Mouse (Mus musculus) midbrain, embryonic 11.5 days (tissue): ENCODE results near the gene Erbb2. TPM values are rescaled to one million over a fixed set of nuclear protein-coding genes. Genes with fewer than 3 reads are reported as not detected.

ENCODE experiments used
- ATAC-seq: fragments of 200-750 bp; cut with Nextera tagmentation; 2 replicates; pipeline ENCODE4 v1.8.0; 2017; ENCODE audit warnings: moderate TSS enrichment, moderate library complexity; ENCODE audit not compliant: low FRiP score
- DNase-seq: peaks from one replicate; pipeline ENCODE4 v3.0.0; 2015; ENCODE audit warnings: low spot score; ENCODE audit errors: missing footprints
- H3K27ac ChIP-seq: fragments of 300-500 bp; sonication (generic); 2 replicates; pipeline ENCODE4 v1.5.1; 2014; ENCODE audit warnings: low read depth, low read length
- H3K27me3 ChIP-seq: fragments of 300-500 bp; sonication (generic); 2 replicates; pipeline ENCODE4 v1.6.1; 2014; ENCODE audit warnings: mild to moderate bottlenecking, low read length, moderate library complexity, mixed read lengths; ENCODE audit not compliant: control insufficient read depth, insufficient read depth
- H3K36me3 ChIP-seq: fragments of 300-500 bp; sonication (generic); 2 replicates; pipeline ENCODE4 v1.6.1; 2014; ENCODE audit warnings: mild to moderate bottlenecking, low read length, moderate library complexity, mixed read lengths; ENCODE audit not compliant: control insufficient read depth, insufficient read depth
- H3K4me1 ChIP-seq: fragments of 300-500 bp; sonication (generic); 2 replicates; pipeline ENCODE4 v1.6.1; 2014; ENCODE audit warnings: low read length; ENCODE audit not compliant: control insufficient read depth, insufficient read depth
- H3K4me2 ChIP-seq: fragments of 300-500 bp; sonication (generic); 2 replicates; pipeline ENCODE4 v1.6.1; 2014; ENCODE audit warnings: mild to moderate bottlenecking, moderate library complexity
- H3K4me3 ChIP-seq: fragments of 300-500 bp; sonication (generic); 2 replicates; pipeline ENCODE4 v1.5.1; 2014; ENCODE audit warnings: low read depth, low read length
- H3K9ac ChIP-seq: fragments of 300-500 bp; sonication (generic); 2 replicates; pipeline ENCODE4 v1.6.1; 2014; ENCODE audit warnings: low read length
- H3K9me3 ChIP-seq: fragments of 300-500 bp; sonication (generic); 2 replicates; pipeline ENCODE4 v1.6.1; 2016; ENCODE audit warnings: low read length; ENCODE audit not compliant: control insufficient read depth
- WGBS: fragments of 180-500 bp; shearing (Covaris S2); extraction: QIAGEN DNeasy Blood & Tissue Kit; methylation state at CpG from one replicate; pipeline ENCODE4 v1.1.7; 2014; 5-methylcytosine and 5-hydroxymethylcytosine counted together
- polyA plus RNA-seq: library from polyadenylated mRNA; unstranded; fragments of >200 nt; fragmentation: Nextera tagmentation; extraction: Ambion mirVana; gene quantifications from 2 replicates; pipeline ENCODE4 v1.2.1, GENCODE M21; 2014

Erbb2 gene
- polyA plus RNA-seq, 1 experiment from 2014 or later, result 14.8 TPM

DNA sequence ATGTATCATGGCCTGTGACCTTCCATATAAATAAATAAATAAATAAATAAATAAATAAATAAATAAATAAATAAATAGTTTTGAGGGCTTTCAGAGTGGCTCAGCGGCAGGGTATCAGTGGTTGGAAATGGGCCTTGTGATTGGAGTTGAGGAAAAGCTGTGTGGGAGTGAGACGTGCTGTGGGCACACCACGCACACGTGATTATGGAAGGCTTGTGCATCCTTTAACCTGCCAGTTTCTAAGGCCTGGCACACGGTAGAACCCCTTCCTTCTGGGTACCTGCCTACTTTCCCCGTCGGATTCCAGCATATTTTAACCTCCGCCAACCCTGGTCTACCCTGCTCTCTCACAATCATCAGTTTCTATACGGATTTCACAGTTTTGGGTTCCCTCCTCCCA is 44.7 kb downstream of the Erbb2 start:
- peak overlapping the region; percentile 72 for H3K4me2 ChIP-seq
- peak overlapping the region; percentile 61 for H3K9ac ChIP-seq
- H3K9me3 ChIP-seq, result no peaks in the 10 kb centered on the region
- no peak; the same call in 1 of the 2 replicates for ATAC-seq
- H3K4me3 ChIP-seq, result peak overlapping the region; percentile 48
- H3K36me3 ChIP-seq, result no peaks in the 10 kb centered on the region
- H3K27ac ChIP-seq, result no peak overlapping the region
- 26% methylated on average over 9 of the region's 9 CpGs for WGBS
- no peak for DNase-seq
- peaks cover 25% of the 10 kb centered on the region for H3K27me3 ChIP-seq
- H3K4me1 ChIP-seq, result 0 out of 2 replicates have a peak, but pooled peaks cover 2% of the 10 kb centered on the region

DNA sequence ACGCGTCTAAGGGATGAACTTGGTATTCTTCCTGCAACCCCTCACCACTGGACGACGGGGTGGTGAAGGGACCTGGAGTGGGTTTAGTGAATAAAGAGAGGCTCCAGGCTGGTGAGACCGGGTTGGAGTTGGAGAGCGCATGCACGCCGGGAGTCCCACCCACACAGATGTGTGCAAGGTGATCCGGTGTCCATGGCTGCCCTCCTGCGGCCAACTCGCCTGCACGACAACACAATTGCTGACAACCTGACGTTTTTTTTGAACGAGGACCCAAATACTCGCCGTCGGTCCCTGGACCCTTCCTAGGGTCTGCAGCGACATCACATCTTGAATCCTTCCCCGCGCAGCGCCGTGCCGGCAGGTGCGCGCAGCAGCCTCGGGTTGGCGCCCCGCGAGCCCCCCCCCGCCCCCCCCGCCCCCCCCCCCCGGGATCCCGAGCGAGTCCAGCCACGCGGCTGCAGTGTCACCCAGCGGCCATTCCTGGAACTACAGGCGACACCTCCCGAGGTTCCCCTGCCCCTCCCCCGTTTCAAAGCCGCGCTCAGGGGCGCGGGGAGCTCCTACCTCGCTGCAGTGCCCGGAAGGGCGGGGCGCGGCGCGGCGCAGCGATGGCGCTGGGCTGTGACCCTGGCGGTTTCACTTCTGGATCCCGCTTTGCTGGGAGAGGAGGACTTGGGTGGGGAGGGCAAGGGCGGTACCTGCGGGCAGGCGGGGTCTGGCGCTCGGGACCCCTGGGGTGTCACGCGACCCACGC is 45.3 kb downstream of the Erbb2 start:
- H3K4me3 ChIP-seq, result peak overlapping the region; percentile 48
- peak; percentile 87 for ATAC-seq
- DNase-seq, result peak; percentile 98
- H3K4me2 ChIP-seq, result peak overlapping the region; percentile 72
- 0 out of 2 replicates have a peak, but pooled peaks cover 2% of the 10 kb centered on the region for H3K4me1 ChIP-seq
- H3K36me3 ChIP-seq, result no peaks in the 10 kb centered on the region
- peak overlapping the region; percentile 61 for H3K9ac ChIP-seq
- no peak overlapping the region for H3K27ac ChIP-seq
- peaks cover 25% of the 10 kb centered on the region for H3K27me3 ChIP-seq
- H3K9me3 ChIP-seq, result no peaks in the 10 kb centered on the region
- WGBS, result under 1% methylated on average over 46 of the region's 64 CpGs

DNA sequence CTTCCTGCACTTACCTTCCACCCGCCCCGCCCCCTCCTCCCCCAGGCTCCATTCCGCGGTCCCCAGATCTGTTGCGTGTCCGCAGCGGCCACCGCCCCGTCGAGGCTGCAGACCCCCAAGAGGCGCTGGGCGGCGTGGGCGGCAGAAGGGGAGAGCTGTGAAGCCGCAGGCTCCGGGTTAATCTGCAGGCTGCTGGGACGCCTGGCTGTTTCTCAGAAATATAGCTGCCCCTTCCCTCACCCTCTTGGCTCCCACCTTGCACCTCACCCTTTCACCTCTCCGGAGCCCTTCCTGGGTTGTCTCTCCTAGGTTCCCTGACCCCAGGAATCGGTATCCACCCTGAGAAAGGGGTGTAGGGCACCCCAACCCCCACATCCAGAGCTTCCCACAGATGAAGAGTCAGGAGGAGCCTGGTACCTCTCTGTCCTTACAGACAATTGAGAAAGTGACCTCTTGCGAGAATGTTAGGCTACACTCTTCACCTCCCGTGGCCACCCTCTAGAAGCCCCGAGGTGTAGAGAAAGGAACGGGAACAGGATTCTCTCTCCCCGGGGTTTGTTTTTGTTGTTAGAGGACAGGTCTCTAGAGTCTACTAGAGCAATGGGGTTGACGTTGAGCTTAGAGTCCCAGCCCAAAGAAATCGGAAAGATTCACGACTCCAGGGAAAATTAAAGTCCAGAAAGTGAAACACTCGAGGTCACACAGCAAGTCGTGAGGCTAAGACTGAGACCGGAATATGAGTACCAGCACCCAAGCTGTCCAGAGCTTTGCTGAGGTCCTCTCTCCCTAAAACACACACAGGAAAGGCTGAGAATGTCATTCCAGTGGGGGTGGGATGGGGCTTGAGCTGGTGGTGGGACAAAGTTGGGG is 46.1 kb downstream of the Erbb2 start:
- no peaks in the 10 kb centered on the region for H3K9me3 ChIP-seq
- 0 out of 2 replicates have a peak, but pooled peaks cover 2% of the 10 kb centered on the region for H3K4me1 ChIP-seq
- 5% methylated on average over 28 of the region's 30 CpGs for WGBS
- H3K27me3 ChIP-seq, result peaks cover 25% of the 10 kb centered on the region
- H3K36me3 ChIP-seq, result no peaks in the 10 kb centered on the region
- ATAC-seq (no peak; the same call in 1 of the 2 replicates), DNase-seq (peak; percentile 88)
- no peak overlapping the region for H3K27ac ChIP-seq
- H3K9ac ChIP-seq, result peak overlapping the region; percentile 61
- peak overlapping the region; percentile 72 for H3K4me2 ChIP-seq
- H3K4me3 ChIP-seq, result peak overlapping the region; percentile 48

DNA sequence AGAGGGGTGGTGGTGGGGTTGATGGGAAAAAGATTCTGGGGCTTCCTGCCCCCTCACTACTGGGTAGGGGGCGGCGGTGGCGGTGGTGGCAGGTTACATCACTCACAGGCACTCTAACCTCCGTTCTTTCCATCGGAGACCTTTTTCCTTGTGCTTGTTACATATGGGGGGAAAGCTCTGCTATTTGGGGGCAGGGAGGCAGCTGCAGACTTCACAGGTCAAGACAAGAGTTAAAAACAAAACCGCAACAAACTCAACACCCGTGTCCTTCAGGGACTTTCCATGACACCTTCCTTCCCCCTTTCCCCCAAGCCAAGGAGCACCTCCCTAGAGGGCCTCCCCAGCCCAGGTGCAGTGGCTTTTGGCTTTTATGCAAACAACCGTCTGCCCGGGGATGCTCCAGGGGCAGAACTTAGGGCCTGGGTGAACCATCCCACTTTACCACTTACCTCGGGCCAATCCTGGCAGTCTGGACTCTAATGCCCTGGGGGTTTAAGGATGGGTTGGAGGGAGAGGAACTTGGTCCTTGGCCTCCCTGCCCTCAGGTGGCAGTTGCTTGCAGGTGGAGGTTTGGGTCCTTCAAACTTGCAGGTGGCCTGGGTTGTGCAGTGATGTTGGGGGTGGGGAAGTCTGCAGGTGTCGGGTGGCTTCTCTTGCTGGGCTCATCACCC is 46.9 kb downstream of the Erbb2 start:
- WGBS, result 24% methylated on average over 11 of the region's 11 CpGs

DNA sequence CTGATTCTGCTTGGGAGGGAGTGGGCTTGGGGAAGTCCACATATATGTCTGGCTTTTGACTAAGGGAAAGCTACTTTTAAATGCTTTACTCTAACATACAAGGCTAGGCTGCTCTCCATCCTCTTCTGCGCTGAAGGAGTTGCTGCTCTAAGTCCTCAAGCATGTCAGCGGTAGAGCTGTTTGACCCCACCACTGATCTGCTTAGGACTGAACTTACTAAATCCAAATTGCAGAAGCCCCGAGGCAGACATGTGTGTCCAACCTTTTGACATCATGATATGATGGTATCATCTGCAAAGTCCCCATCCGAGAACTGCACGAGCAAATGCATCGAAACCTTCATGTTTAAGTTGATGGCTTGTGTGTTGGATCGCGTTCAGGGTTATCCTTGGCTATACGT is 47.6 kb downstream of the Erbb2 start:
- no peak overlapping the region for H3K4me2 ChIP-seq
- H3K9me3 ChIP-seq, result no peaks in the 10 kb centered on the region
- H3K4me3 ChIP-seq, result no peak overlapping the region
- H3K4me1 ChIP-seq, result 0 out of 2 replicates have a peak, but pooled peaks cover 2% of the 10 kb centered on the region
- no peak for ATAC-seq
- H3K27ac ChIP-seq, result no peak overlapping the region
- no peak for DNase-seq
- no peak overlapping the region for H3K9ac ChIP-seq
- peaks cover 25% of the 10 kb centered on the region for H3K27me3 ChIP-seq
- 78% methylated on average over 9 of the region's 9 CpGs for WGBS
- no peaks in the 10 kb centered on the region for H3K36me3 ChIP-seq

More for the DNA sequence above, 46.9 kb downstream of the Erbb2 start:
- H3K4me2 ChIP-seq, result no peak overlapping the region
- H3K9me3 ChIP-seq, result no peaks in the 10 kb centered on the region
- H3K4me1 ChIP-seq, result 0 out of 2 replicates have a peak, but pooled peaks cover 2% of the 10 kb centered on the region
- ATAC-seq, result no peak
- DNase-seq, result no peak
- H3K27me3 ChIP-seq, result peaks cover 25% of the 10 kb centered on the region
- H3K9ac ChIP-seq, result no peak overlapping the region
- H3K27ac ChIP-seq, result no peak overlapping the region
- H3K4me3 ChIP-seq, result no peak overlapping the region
- H3K36me3 ChIP-seq, result no peaks in the 10 kb centered on the region

DNA sequence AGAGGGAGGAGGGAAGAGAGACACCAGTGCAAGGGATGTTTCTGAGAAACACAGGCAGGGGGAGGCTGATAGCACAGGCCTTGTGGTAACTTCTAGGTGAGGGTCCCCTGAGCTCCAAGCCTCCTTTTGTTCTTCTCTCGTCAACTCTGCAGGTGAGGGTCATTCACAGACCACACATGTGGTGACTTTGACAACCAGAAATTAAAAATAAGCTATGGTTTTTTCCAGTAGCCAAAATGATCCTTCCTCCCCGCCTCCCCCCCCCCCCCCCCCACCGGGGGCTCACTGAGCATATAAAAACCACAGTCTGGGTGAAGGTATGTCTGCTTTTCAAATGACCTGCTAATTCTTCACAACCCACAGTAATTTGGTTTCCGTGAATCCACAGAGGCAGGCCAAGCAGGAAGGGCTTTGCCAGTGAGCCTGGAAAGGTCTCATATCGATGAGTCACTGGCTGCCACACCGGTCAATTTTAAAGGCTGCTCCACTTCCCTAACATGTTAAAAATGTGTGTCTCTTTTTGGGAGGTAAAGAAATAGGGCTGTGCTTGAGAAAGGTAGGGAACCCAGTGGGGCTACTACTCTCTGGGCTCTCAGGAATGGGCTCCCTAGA is 48.9 kb downstream of the Erbb2 start:
- Histone ChIP-seq H3K27ac (no peak overlapping the region), H3K9me3 (no peaks in the 10 kb centered on the region), H3K4me3 (no peak overlapping the region), H3K36me3 (no peaks in the 10 kb centered on the region), H3K4me1 (0 out of 2 replicates have a peak, but pooled peaks cover 2% of the 10 kb centered on the region), H3K4me2 (no peak overlapping the region), H3K27me3 (peaks cover 25% of the 10 kb centered on the region), H3K9ac (no peak overlapping the region)
- ATAC-seq (no peak), DNase-seq (no peak)
- 66% methylated on average over 6 of the region's 6 CpGs for WGBS

DNA sequence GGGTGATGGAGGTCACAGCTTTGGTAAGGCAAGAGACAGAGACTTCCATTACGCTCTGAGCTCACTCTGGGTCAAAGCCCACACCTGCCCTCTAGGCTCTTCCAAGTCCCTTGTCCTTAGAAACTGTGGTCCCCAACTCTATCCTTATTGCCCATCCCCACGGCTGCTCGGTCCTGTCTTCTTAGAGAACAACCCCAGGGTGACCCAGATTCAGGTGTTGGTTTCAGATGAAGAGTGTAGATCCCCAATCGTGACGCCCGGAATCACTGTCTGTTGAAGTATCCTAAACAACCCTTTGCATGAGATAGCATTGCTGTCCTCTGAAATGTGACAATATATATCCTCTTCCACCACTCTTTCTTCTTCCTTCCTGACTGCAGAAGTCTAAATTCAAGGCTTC is 50.0 kb downstream of the Erbb2 start:
- H3K4me2 ChIP-seq, result no peak overlapping the region
- no peak overlapping the region for H3K9ac ChIP-seq
- no peak overlapping the region for H3K27ac ChIP-seq
- ATAC-seq, result no peak
- no peak overlapping the region for H3K4me3 ChIP-seq
- peaks cover 25% of the 10 kb centered on the region for H3K27me3 ChIP-seq
- H3K36me3 ChIP-seq, result no peaks in the 10 kb centered on the region
- no peaks in the 10 kb centered on the region for H3K9me3 ChIP-seq
- H3K4me1 ChIP-seq, result 0 out of 2 replicates have a peak, but pooled peaks cover under 1% of the 10 kb centered on the region
- no peak for DNase-seq
- WGBS, result 94% methylated on average over 6 of the region's 6 CpGs

DNA sequence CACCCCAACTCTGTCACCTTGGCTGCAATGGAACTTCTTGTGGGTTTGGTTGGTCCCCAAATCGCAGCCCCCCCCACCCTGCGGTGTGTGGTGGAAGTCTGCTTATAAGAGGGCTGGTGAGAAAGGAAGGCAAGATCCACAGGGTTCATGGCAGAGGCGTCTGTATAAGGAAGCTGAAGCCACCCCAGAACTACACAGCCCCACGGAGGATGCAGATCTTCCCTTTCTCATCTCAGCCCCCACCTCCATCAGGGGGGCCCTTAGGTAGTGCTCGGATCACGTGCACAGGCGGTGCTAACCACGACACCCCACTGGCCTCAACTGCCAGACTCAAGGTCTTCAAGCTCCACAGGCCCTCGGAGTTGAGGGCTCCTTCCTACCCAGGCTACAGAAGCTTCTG is 51.6 kb downstream of the Erbb2 start:
- H3K9ac ChIP-seq, result no peak overlapping the region
- ATAC-seq (no peak), DNase-seq (no peak)
- no peak overlapping the region for H3K4me2 ChIP-seq
- H3K9me3 ChIP-seq, result no peaks in the 10 kb centered on the region
- H3K36me3 ChIP-seq, result no peaks in the 10 kb centered on the region
- H3K27ac ChIP-seq, result no peak overlapping the region
- H3K4me1 ChIP-seq, result no peaks in the 10 kb centered on the region
- WGBS, result 87% methylated on average over 9 of the region's 9 CpGs
- H3K4me3 ChIP-seq, result no peak overlapping the region
- peaks cover 13% of the 10 kb centered on the region for H3K27me3 ChIP-seq
